8 mouse cellular contexts compared by ENCODE assay signal in the genomic region with DNA sequence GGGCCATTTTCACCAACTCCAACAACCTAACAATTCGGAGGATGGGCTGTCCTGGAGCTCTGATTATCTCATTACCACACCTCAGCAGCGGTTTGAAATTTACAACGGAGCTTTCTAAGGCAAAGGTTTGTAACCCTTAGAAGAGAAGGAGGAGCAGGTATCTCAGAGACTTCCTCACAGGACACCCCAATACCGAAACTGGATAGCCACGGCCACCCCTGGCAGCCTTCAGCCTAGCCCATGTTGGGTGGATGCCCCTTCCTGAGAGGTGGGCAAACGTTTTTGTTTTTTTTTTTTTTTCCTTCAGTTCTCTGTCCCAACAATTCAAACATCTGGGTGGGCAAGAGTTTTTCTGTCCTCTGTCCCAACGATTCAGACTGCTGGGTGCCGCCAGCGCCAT. TPM values are rescaled to one million over a fixed set of nuclear protein-coding genes. Genes with fewer than 3 reads are reported as not detected.
DNase-seq lines count a peak whose midpoint lies in the region; ATAC-seq lines count a peak whose summit lies in the region.

No protein-coding gene starts in this region.

- peak overlapping the region; percentile 68 for H3K9ac ChIP-seq in lung, embryonic 15.5 days
- H3K9ac ChIP-seq in limb, embryonic 11.5 days (ENCODE audit: low read length) = peak overlapping the region; percentile 63
- peak overlapping the region; percentile 76 for H3K9ac ChIP-seq in neural tube, embryonic 14.5 days (replicated peaks; ENCODE audit: low read depth, low read length)

- no peaks in the 10 kb centered on the region for H3K9me3 ChIP-seq in lung, embryonic 15.5 days
- no peaks in the 10 kb centered on the region for H3K9me3 ChIP-seq in limb, embryonic 11.5 days (ENCODE audit: control insufficient read depth, low read length)
- H3K9me3 ChIP-seq in neural tube, embryonic 14.5 days (ENCODE audit: control insufficient read depth, low read length) = no peaks in the 10 kb centered on the region

- peak overlapping the region; percentile 94 for H3K4me2 ChIP-seq in lung, embryonic 15.5 days
- peak overlapping the region; percentile 74 for H3K4me2 ChIP-seq in limb, embryonic 11.5 days (ENCODE audit: low read depth, severe bottlenecking)
- H3K4me2 ChIP-seq in neural tube, embryonic 14.5 days (ENCODE audit: low read depth, low read length) = peak overlapping the region; percentile 78

- WGBS in lung, embryonic 15.5 days = 11% methylated on average over 9 of the region's 9 CpGs
- 26% methylated on average over 9 of the region's 9 CpGs for WGBS in limb, embryonic 11.5 days
- WGBS in neural tube, embryonic 14.5 days = 17% methylated on average over 9 of the region's 9 CpGs

- H3K4me3 ChIP-seq in lung, embryonic 15.5 days = peak overlapping the region; percentile 67
- H3K4me3 ChIP-seq in limb, embryonic 11.5 days (ENCODE audit: low read depth, low read length) = peak overlapping the region; percentile 55
- peak overlapping the region; percentile 54 for H3K4me3 ChIP-seq in neural tube, embryonic 14.5 days (ENCODE audit: low read depth, low read length)

- ATAC-seq in lung, embryonic 15.5 days (ENCODE audit: borderline replicate concordance, extremely low read depth, low FRiP score, low TSS enrichment) = no peak
- 0 out of 2 replicates have a peak, but pooled peaks have one; percentile 8 for ATAC-seq in erythroblast, adult 5-6 weeks (replicated peaks; ENCODE audit: low FRiP score, poor library complexity, severe bottlenecking)
- ATAC-seq in limb, embryonic 11.5 days (ENCODE audit: insufficient number of reproducible peaks, low FRiP score, low TSS enrichment, low read depth) = 0 out of 2 replicates have a peak, but pooled peaks have one; percentile 7
- peak; percentile 4; the same call in 1 of the 2 replicates for ATAC-seq in neural tube, embryonic 14.5 days (ENCODE audit: low read depth)
- no peak for ATAC-seq in CD4-positive, CD25-positive, alpha-beta regulatory T cell, adult 4 months

- no peaks in the 10 kb centered on the region for H3K36me3 ChIP-seq in lung, embryonic 15.5 days
- no peaks in the 10 kb centered on the region for H3K36me3 ChIP-seq in limb, embryonic 11.5 days (ENCODE audit: control insufficient read depth, insufficient read depth, low read length)
- H3K36me3 ChIP-seq in neural tube, embryonic 14.5 days (ENCODE audit: control insufficient read depth, insufficient read depth, low read length) = no peaks in the 10 kb centered on the region

- peaks cover 37% of the 10 kb centered on the region for H3K4me1 ChIP-seq in lung, embryonic 15.5 days
- no peaks in the 10 kb centered on the region for H3K4me1 ChIP-seq in limb, embryonic 11.5 days (ENCODE audit: control insufficient read depth, insufficient read depth, low read length)
- 0 out of 2 replicates have a peak, but pooled peaks cover 3% of the 10 kb centered on the region for H3K4me1 ChIP-seq in neural tube, embryonic 14.5 days (ENCODE audit: control insufficient read depth, insufficient read depth, low read length)

- no peaks in the 10 kb centered on the region for H3K27me3 ChIP-seq in lung, embryonic 15.5 days
- no peaks in the 10 kb centered on the region for H3K27me3 ChIP-seq in limb, embryonic 11.5 days (ENCODE audit: control insufficient read depth, insufficient read depth, low read length)
- no peaks in the 10 kb centered on the region for H3K27me3 ChIP-seq in neural tube, embryonic 14.5 days (ENCODE audit: control insufficient read depth, insufficient read depth, low read length)

- no peak overlapping the region for H3K27ac ChIP-seq in lung, embryonic 15.5 days
- H3K27ac ChIP-seq in limb, embryonic 11.5 days (replicated peaks; ENCODE audit: low read depth, low read length) = no peak overlapping the region
- H3K27ac ChIP-seq in neural tube, embryonic 14.5 days (ENCODE audit: low read depth, low read length) = no peak overlapping the region

- no peak for DNase-seq in lung, adult 18-20 months
- DNase-seq in limb, embryonic 11.5 days (ENCODE audit: low spot score) = no peak
- no peak for DNase-seq in layer of hippocampus, postnatal 10 days (ENCODE audit: low spot score in 2 of 2)
- no peak for DNase-seq in gastrocnemius, postnatal 10 days

RNA-seq across cellular contexts. Expression of a gene that starts 0.4 kb away (rescaled TPM):
- 147 and 150 TPM in 2 replicates for polyA plus RNA-seq in lung, embryonic 15.5 days (2015; fragmentation: Nextera tagmentation; extraction: Ambion mirVana)
- 1,227 and 1,297 TPM in 2 replicates for total RNA-seq in erythroblast, adult 5-6 weeks (2015; ENCODE audit: low replicate concordance)
- total RNA-seq in erythroblast, adult 5-6 weeks (2017; ENCODE audit: low replicate concordance) = 2,096 and 2,327 TPM in 2 replicates
- polyA plus RNA-seq in limb, embryonic 11.5 days (2014; fragmentation: Nextera tagmentation; extraction: Ambion mirVana) = 37.7 and 38.1 TPM in 2 replicates
- 102 and 108 TPM in 2 replicates for polyA plus RNA-seq in neural tube, embryonic 14.5 days (2014; fragmentation: Nextera tagmentation; extraction: Ambion mirVana)
- 100 to 1,000 TPM; 132 to 150 TPM for total RNA-seq in layer of hippocampus, postnatal 10 days (2021)
- 10 to 100 TPM; 12.4 to 13.4 TPM for polyA plus RNA-seq in CD4-positive, CD25-positive, alpha-beta regulatory T cell, adult 4 months (2017; shearing (Covaris generic))
- total RNA-seq in gastrocnemius, postnatal 10 days (2021) = 10 to 100 TPM in 1 of 2 experiments, 1 to 10 TPM in 1; 7.2 to 11.0 TPM

RNA-seq across cellular contexts. Expression of a gene that starts 46.5 kb away (rescaled TPM):
- 99.0 and 101 TPM in 2 replicates for polyA plus RNA-seq in lung, embryonic 15.5 days (2015; fragmentation: Nextera tagmentation; extraction: Ambion mirVana)
- 4.0 and 7.3 TPM in 2 replicates for total RNA-seq in erythroblast, adult 5-6 weeks (2015; ENCODE audit: low replicate concordance)
- total RNA-seq in erythroblast, adult 5-6 weeks (2017; ENCODE audit: low replicate concordance) = 8.2 and 9.4 TPM in 2 replicates
- 79.5 and 87.0 TPM in 2 replicates for polyA plus RNA-seq in limb, embryonic 11.5 days (2014; fragmentation: Nextera tagmentation; extraction: Ambion mirVana)
- polyA plus RNA-seq in neural tube, embryonic 14.5 days (2014; fragmentation: Nextera tagmentation; extraction: Ambion mirVana) = 45.2 and 66.3 TPM in 2 replicates
- total RNA-seq in layer of hippocampus, postnatal 10 days (2021) = 10 to 100 TPM; 47.3 to 48.7 TPM
- 10 to 100 TPM; 62.4 to 88.4 TPM for polyA plus RNA-seq in CD4-positive, CD25-positive, alpha-beta regulatory T cell, adult 4 months (2017; shearing (Covaris generic))
- 10 to 100 TPM; 17.2 to 19.1 TPM for total RNA-seq in gastrocnemius, postnatal 10 days (2021)

RNA-seq across cellular contexts. Expression of a gene that starts 55.9 kb away (rescaled TPM):
- polyA plus RNA-seq in lung, embryonic 15.5 days (2015; fragmentation: Nextera tagmentation; extraction: Ambion mirVana) = 0.40 and 0.56 TPM in 2 replicates
- not detected in 2 replicates for total RNA-seq in erythroblast, adult 5-6 weeks (2015; ENCODE audit: low replicate concordance)
- total RNA-seq in erythroblast, adult 5-6 weeks (2017; ENCODE audit: low replicate concordance) = not detected in 2 replicates
- not detected in 2 replicates for polyA plus RNA-seq in limb, embryonic 11.5 days (2014; fragmentation: Nextera tagmentation; extraction: Ambion mirVana)
- polyA plus RNA-seq in neural tube, embryonic 14.5 days (2014; fragmentation: Nextera tagmentation; extraction: Ambion mirVana) = 0.78 TPM in 1 of 2 replicates, not detected in the other
- 1 to 10 TPM in 1 of 2 experiments, under 1 TPM in 1; 0.71 to 1.2 TPM for total RNA-seq in layer of hippocampus, postnatal 10 days (2021)
- not detected for polyA plus RNA-seq in CD4-positive, CD25-positive, alpha-beta regulatory T cell, adult 4 months (2017; shearing (Covaris generic))
- not detected for total RNA-seq in gastrocnemius, postnatal 10 days (2021)

RNA-seq across cellular contexts. Expression of a gene that starts 59.6 kb away (rescaled TPM):
- polyA plus RNA-seq in lung, embryonic 15.5 days (2015; fragmentation: Nextera tagmentation; extraction: Ambion mirVana) = not detected in 2 replicates
- total RNA-seq in erythroblast, adult 5-6 weeks (2015; ENCODE audit: low replicate concordance) = not detected in 2 replicates
- not detected in 2 replicates for total RNA-seq in erythroblast, adult 5-6 weeks (2017; ENCODE audit: low replicate concordance)
- polyA plus RNA-seq in limb, embryonic 11.5 days (2014; fragmentation: Nextera tagmentation; extraction: Ambion mirVana) = not detected in 2 replicates
- 0.27 TPM in 1 of 2 replicates, not detected in the other for polyA plus RNA-seq in neural tube, embryonic 14.5 days (2014; fragmentation: Nextera tagmentation; extraction: Ambion mirVana)
- not detected for total RNA-seq in layer of hippocampus, postnatal 10 days (2021)
- not detected for polyA plus RNA-seq in CD4-positive, CD25-positive, alpha-beta regulatory T cell, adult 4 months (2017; shearing (Covaris generic))
- total RNA-seq in gastrocnemius, postnatal 10 days (2021) = not detected

Comparison
In these comparisons a context has a peak if more than half of its experiments do, and no peak if none do; other contexts are left out.
1. ATAC-seq: peak in erythroblast, adult 5-6 weeks (single experiment), limb, embryonic 11.5 days (single experiment) and neural tube, embryonic 14.5 days (single experiment); none in lung, embryonic 15.5 days (single experiment) and CD4-positive, CD25-positive, alpha-beta regulatory T cell, adult 4 months (single experiment).
2. Peak in every context shown above with its lines, with median percentiles within 50 percentile points of each other: H3K4me2 ChIP-seq, H3K4me3 ChIP-seq and H3K9ac ChIP-seq.